Mouse (Mus musculus): ENCODE results near the gene Robo1. TPM values are rescaled to one million over a fixed set of nuclear protein-coding genes. Genes with fewer than 3 reads are reported as not detected.
A peak's percentile ranks its signal among the peaks of the same experiment; 100 is the strongest.

The Robo1 gene
- total RNA-seq, 4 experiments from 2014 or later = 48.7 to 62.3 (median 50.6) TPM

DNA sequence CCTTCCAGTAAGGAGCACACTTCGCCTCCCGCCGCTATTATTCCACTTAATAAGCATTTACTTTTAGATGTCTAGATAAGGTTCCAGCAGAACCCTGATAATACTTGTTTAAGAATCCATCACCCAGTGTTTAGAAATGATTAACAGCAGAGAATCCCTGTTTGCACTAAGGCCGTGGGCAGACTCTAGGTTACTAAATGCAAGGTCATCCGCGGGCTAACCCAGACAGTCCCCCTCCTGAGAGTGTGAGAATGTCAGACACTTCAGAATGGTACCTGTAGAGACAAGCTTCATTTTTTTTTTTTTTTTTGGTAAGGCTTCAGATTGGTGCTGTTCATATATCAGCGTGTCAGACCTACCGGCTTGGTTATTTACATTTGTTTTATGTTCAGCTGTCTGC, 685.1 kb downstream of the Robo1 start:
- DNase-seq (ENCODE audit: low spot score in 2 of 2) = no peak

DNA sequence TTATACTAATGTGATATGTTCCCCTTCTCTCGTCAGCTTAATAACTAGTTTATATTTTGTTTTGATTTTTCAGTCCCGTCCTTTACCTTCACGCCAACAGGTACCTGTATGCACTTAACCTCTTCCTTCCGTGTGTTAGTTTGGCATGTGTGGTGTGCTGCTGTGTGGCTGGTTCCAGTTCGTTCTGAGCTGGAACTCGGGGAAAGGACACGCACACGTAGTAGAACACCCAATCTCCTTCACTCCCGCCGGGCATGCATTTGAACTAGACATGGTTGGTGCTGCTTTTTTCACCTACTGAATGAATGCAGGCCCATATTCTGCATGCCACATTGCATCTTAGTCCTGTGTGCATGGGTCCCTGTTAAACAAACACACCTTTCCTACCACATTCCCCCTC, 685.5 kb downstream of the Robo1 start:
- DNase-seq (ENCODE audit: low spot score in 2 of 2) = no peak

DNA sequence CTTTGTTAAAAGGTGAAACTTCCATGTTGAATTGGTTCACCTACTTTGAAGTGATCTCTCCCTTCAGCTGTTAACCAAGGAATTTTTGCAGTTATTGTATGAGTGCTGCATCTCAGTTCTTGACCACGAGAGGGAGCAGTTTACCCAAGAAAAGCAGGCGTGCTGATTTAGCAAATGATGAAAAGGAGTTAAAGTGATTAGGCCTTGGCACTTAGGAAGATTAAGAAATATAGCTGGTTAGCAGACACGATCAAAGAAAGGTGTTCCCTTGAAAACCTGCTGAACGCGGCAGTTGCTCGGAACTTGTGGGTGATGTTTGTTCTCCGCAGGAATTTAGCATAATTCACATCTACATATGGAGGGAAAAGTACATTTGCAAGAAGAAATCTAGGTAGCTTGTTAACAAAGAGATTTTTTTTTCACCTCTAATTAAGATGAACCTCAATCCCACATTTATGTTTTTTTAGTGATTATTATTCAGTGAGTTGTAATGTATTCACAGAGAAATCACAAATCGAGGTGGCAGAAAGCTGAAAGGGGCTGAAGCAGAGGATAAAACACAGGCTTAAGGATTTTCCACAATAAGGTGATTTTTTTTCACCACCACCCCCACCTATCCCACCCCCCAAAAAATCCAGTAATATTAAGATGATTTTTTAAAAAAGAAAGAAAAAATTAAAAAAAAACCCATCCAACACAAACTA, 687.3 kb downstream of the Robo1 start:
- DNase-seq (ENCODE audit: low spot score in 2 of 2) = peak; percentile 49 to 74

DNA sequence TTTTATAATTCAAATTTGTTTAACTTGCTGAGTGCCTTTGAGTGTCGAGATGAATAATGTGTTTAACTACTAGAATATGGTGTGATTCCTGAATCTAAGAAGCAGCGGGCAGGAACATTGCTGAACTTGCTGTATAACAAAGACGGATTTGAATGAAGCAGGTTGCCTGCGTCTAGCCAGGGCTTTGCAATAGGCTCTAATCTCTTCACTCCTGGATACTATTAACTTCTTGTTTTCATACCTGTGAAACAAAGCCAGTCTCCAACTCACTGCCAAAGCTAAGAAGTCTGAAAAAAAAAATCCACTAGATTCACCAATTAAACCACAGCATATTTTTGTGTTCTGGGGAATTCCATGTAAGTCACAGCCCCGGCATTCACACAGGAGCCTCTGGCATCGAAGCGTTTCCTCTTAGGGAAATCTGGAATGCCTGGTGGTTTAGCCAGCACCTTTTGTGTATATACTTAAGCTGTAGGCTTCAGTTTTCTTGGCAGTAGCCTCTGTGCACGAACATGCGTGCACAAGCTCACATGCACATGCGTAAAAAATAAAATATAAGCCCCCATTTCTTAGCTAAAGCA, 687.9 kb downstream of the Robo1 start:
- no peak for DNase-seq (ENCODE audit: low spot score in 2 of 2)

DNA sequence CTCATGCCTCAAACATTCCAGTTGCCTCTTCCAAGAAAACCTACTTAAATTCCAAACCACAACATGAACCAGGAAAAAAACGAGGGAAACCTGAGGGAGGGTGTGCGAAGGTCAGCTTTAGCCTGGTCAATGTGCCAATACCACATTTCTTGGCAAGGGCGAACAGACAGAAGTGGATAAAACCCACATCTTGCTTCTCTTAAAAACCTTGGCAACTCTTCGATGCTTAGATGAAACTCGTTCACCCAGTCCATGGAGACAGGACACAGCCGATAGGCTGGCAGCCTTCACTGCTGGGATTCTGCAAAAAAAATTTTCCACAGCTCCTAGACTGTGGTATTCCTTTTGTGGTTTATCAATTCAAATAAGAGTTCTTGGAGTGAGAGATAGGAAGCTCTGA, 690.6 kb downstream of the Robo1 start:
- no peak for DNase-seq (ENCODE audit: low spot score in 2 of 2)

DNA sequence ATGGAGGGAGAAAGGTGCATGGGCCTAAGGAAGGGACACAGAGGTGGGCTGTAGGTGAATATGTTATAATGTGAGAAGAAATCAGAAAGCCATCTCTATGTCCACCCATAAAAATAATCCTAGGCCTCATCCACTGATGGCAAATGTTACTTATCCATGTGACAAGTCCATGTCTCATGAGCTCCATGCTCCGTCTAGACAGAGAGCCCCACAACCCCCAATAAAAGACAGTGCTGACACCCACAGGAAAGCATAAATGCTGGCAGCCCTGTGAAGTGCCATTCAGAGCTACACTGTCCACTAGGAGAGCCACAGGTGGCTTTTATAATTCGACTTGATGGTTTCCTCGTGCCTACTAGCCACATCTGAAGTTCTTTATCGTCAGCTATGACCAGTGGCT, 694.6 kb downstream of the Robo1 start:
- DNase-seq (ENCODE audit: low spot score in 2 of 2) = no peak

DNA sequence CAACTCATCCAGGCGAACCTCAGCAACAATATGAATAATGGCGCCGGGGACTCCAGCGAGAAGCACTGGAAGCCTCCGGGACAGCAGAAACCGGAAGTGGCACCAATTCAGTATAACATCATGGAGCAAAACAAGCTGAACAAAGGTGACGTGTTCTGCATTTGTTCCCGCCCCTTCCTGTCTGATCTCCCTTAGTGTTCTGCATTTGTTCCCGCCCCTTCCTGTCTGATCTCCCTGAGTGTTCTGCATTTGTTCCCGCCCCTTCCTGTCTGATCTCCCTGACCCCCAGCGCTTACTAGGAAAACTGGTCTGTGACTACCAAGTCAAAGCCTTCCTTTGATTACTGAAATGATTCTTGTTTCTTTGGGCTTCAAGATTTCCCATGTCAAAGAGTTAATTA, 696.5 kb downstream of the Robo1 start:
- DNase-seq (ENCODE audit: low spot score in 2 of 2) = no peak

DNA sequence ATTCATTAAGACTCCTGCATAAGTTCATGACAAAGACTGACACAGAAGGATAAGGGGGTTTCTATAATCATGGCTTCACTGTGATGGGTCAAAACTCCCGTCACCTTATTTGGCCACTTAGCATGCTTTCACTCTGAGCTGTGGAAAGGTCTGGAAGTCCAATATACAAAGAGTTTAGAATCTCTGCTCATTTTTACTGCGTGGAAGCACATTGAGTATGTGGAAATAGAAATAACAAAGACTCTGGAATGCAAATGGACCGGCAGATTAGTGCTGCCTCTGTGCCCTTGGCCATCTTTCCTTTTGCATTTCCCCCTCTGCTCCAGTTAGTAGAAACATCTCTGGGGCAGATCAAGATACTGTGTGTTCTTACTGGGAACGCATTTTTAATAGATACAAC, 697.7 kb downstream of the Robo1 start:
- DNase-seq (ENCODE audit: low spot score in 2 of 2) = no peak

DNA sequence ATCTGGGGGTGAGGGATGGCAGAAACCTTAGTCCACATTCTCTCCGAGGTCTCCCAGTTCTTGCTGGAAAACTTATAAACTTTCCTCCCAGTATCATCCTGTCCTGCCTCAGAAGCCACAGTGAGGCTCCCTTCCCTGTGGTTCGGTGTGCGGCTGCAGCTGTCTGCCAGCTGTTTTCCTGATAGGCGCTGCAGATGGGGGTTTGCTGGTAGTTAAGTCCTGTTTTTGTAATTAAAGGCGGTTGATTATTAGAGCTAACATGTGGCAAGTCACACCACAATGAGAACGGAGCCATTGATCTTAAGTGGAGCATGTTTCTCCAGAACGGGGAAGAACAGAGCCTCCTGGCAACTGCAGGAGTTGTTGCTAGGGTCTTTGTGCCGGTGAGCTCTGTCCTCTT, 699.3 kb downstream of the Robo1 start:
- no peak for DNase-seq (ENCODE audit: low spot score in 2 of 2)

DNA sequence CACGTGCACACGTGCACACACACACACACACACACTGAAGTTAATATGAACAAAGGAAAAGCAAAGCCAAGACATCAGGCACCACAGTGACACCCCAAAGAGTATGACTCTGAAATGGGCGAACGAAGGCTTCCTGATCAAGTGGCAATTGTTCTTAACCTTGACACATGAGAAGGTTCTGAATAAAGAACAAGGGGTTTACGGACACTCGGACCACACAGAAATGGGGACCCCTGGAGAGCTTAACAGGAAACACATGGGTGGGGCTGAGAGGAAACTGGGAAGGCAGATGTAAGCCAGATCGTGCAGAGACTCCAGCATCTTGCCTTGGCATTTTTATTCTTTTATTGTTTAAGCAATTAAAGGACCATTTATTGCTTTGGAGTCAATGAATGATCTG, 703.2 kb downstream of the Robo1 start:
- DNase-seq (ENCODE audit: low spot score in 2 of 2) = no peak

DNA sequence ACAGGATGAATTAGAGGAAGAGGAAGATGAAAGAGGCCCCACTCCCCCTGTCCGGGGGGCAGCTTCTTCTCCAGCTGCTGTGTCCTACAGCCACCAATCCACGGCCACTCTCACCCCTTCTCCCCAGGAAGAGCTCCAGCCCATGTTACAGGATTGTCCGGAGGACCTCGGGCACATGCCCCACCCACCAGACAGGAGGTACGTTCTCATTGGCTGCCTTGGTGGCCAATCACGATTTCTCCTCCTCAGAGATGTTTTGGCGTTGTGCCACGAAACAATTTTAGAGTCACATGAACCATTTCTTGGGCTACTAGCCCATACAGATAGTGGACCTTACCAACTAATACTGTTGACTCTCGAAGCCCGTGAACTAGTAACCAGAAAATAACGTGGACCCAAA, 704.8 kb downstream of the Robo1 start:
- DNase-seq (ENCODE audit: low spot score in 2 of 2) = no peak

DNA sequence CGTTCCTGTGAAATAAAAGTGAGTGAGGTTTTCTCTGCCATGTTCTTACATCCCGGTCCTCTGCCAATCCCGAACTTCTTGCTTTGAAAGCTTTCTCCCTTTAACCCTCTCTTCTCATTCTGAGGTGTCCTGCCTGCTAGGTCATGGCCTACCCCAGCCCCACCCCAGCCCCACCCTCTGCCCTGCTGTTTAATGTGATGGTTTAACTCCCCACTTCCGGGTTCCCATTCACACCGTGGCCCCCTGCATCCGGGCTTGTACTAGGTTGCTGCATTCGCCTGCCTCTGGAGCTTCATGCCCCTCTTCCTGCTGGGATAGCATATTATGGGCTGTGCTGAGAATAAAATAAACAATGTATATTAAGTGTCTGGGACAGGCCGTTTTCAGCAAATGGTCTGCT, 706.4 kb downstream of the Robo1 start:
- no peak for DNase-seq (ENCODE audit: low spot score in 2 of 2)

DNA sequence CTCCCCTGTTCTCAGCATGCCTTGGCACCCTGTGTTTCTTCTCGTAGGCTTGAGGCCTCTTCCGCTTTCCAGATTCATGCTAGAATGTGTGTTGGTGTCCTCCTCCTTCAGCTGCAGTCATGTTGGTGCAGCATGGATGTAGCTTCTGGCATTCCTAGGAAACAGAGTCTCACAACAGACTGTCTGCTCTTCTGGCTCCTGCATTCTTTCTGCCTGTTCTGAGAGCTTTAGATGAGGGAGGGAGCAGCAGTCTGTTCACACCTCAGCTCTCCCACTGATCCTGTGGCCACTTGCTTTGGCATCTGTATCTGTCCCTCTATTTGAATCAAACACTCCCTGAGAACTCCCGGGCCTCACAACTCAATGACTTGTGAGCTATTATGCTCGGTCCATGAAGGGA, 707.9 kb downstream of the Robo1 start:
- DNase-seq (ENCODE audit: low spot score in 2 of 2) = no peak

DNA sequence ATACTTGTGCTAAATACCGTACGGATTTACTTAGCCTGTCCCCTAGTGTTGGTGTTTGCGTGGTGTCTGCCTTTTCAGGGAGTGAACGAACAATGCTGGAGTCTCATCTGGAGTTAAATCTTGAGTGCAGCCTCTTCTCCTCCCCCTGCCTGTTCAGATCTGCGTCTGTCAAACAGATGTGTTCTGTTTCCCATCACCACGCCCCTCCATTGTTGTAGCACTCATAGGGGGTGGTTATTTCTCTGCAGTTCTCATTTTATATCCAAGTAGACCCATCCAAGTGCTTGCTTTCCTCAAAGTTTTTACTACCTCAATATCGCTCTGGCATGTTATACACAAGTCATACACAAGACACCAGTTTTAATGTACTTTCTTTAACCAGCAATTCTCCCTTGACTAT, 708.7 kb downstream of the Robo1 start:
- DNase-seq (ENCODE audit: low spot score in 2 of 2) = no peak

DNA sequence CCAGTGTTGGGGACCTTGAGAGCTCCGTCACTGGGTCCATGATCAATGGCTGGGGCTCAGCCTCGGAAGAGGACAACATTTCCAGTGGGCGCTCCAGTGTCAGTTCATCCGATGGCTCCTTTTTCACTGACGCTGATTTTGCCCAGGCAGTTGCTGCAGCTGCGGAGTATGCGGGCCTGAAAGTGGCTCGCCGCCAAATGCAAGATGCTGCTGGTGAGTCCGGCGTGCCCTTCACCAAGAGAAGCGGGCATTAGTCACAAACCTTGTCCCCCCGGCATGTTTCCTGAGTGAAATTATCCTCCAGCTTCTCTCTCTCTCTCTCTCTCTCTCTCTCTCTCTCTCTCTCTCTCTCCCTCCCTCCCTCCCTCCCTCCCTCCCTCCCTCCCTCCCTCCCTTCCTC, 716.2 kb downstream of the Robo1 start:
- DNase-seq (ENCODE audit: low spot score in 2 of 2) = no peak

DNA sequence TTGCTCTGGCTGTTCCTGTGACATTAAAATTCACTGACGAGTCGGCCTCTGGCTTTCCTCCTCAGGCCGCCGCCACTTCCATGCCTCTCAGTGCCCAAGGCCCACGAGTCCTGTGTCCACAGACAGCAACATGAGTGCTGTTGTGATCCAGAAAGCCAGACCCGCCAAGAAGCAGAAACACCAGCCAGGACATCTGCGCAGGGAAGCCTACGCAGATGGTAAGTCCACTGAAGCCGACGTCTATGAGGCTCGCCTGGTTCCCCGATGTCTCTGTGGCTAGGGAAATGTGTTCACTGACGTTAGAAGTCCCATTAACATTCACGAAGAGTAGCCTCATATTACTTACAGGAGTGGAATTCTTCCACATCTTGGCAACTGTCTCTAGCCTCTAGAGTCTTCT, 719.6 kb downstream of the Robo1 start:
- DNase-seq (ENCODE audit: low spot score in 2 of 2) = no peak

DNA sequence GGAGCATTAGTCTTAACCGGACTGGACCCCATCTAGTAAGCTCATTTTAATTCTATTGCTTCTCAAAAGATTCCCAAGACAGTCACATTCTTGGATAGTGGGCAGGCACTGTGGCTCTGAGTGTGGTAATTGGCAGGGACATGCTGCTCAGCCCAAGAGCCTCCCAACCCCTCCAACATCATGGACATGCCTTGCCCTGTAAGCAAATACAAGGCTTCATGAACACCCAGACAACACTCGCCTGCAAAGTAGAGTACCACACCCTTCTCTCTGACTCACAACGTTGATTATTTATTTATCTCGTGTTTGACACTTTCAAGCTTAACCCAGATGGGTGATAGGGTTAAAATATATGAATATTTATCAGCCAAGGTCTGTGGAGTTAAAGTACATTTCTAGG, 722.9 kb downstream of the Robo1 start:
- no peak for DNase-seq (ENCODE audit: low spot score in 2 of 2)

DNA sequence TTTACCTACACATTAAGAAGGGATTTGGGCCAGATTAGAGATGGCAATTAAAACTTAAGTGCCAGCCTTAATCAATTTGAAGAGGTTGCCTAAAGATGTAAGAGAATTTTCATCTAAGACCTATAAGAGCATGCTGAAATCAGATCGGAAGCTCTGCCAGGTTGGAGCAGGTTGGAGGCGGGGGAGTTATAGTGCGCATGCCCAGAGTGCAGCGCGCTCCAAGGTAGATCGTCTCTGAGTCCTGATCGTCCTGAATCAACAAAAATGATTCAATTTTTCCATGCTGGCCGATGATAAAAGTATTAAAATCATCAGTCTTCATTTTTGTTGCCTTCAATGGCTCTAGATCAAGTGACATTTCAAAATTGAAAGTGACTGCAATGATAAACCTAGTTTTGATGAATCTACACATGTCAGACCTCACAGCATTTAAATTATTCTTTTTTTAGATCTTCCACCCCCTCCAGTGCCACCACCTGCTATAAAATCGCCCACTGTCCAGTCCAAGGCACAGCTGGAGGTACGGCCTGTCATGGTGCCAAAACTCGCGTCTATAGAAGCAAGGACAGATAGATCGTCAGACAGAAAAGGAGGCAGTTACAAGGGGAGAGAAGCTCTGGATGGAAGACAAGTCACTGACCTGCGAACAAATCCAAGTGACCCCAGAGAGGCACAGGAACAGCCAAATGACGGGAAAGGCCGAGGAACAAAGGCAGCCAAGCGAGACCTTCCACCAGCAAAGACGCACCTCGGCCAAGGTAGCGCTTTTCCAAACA, 727.3 kb downstream of the Robo1 start:
- DNase-seq (ENCODE audit: low spot score in 2 of 2) = peak in 1 of 2 experiments; percentile 21

DNA sequence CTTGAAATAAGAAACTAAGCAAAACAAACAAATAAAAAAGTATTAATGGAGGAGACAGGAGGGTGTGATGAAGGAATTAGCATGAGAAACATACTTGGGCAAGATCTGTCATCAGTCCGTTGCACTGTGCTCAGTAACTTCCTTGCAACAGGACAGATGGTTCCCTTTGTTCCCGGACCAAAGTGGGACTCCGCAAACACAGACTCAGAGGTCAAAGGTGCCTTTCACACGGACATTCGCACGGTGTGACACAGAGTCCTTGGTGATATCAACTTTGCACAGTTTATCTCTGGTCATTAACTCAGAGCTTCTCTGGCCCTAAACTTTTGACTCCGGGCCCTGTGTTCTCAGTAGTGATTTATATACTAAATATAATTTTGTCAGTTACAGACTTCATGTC, 730.4 kb downstream of the Robo1 start:
- no peak for DNase-seq (ENCODE audit: low spot score in 2 of 2)

DNA sequence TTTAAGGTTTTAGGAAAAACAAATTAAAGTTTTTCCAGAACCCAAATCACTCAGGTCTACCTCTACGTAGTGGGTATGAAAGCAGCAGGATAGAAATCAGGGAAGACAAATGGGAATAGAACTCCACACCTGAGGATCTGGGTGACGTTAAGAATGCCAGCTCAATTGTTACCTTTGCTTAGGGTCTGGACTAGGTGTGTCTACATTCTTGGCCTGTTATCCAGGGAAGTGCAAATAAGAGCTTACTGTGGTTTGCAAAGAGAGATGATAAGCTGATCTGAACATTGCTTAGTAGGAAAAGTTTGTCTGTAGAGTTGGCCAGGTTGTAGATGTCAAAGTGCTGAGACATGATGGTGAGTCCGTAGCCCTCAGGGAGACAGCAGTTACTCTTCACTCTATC, 754.4 kb downstream of the Robo1 start:
- no peak for DNase-seq (ENCODE audit: low spot score in 2 of 2)

DNA sequence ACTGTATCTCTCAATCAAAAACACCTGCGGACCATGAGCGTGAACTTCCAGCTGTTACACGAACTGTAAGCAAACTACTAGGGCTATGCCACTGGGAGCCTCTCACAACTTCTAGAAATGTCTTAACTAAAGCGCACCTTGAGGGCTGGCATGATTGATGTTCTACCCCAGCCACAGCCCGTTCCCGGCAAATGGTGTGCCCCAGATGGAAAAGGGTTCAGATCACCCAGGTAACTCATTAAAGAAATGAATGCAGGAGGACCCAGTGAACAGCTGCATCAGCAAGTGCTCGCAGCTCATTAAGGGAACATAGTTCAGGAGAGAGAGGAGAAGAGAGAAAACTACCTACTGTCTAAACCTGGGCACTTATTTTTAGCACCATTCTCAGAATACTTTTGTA, 759.7 kb downstream of the Robo1 start:
- DNase-seq (ENCODE audit: low spot score in 2 of 2) = no peak

DNA sequence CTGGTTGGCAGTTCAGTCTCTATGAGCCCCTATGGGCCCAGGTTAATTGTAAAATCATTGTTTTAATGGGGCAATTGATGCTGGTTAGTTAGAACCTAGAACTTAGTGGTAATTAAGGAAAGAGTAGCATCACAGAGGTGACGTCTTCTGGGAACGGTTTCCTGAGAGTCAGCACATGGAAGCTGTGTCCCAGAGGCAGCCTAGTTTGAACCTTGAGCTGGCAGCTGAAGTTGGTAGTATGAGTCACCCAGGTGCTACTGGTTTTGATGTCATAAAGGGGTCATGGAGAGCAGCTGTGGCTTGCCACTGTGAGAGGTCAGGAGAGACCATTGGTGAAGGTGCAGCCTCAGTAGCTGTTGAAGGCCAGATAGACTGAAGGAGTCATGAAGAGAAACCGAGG, 763.9 kb downstream of the Robo1 start:
- no peak for DNase-seq (ENCODE audit: low spot score in 2 of 2)

DNA sequence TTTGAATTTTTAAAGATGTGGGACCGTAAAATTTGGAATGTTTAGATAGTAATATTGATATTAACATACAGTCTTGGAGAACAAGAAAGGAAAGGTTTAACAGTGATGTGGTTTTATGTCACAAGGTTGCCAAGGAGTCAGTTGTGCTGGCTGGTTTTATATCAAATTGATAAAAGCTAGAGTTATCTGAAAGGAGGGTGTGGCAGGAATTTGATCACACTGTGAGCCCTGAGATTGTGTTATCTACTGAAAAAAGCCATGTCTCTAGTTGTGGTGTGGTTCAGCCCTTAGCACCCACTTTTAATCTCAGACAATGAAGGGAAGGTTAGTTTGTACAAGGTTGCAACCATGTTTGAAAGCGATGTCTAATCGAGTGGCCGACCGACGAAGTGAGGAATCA, 764.8 kb downstream of the Robo1 start:
- DNase-seq (ENCODE audit: low spot score in 2 of 2) = no peak
